Mouse (Mus musculus) stomach, postnatal 0 days (tissue): ENCODE measurements around the gene Tex33.

Source experiments
- CTCF ChIP-seq: IDR thresholded peaks from 2 replicates; pipeline ENCODE4 v1.5.1; 2016; ENCODE audit warnings: antibody characterized with exemption, low read depth, mild to moderate bottlenecking, moderate library complexity
- EP300 ChIP-seq: optimal IDR thresholded peaks from 2 replicates; pipeline ENCODE3; 2016; ENCODE audit warnings: antibody characterized with exemption

DNA sequence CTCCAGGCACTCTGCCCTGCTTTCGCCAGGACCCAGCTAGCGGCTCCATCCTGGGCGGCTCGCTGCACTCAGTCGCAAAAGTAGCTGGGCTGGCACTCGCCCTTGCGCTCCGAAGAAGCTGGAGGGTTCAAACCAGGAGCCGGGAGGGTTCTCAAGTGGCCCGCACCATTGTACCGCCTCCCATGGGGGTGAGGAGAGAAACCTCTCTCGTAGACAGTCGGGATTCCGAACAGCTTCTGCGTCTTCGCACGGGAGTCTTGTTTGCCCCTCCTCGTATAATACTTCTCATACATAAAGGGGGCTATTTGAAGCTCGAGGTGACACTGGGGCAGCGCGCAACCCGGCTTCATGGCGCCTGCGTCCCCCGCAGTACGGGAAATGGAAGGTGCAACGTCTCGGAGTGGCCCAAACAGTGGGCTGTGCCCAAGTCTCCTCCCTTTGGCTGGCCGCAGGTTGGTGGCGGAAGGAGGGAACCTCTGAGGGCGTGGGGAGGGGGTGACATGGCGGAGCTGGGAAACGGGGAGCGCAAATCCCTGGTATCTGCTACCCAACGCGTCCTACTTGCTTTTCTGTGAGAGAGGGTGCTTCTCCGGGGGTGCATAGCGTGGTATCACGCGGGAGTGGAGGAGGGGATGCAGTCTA is 10.7 kb upstream of the Tex33 start, which contains the start of gene Mpst:
- TF ChIP-seq CTCF (0 out of 2 replicates have a peak, but pooled peaks have one; percentile 14), EP300 (peak; percentile 73)
